Mouse (Mus musculus) left cerebral cortex, adult 18-20 months (tissue): ENCODE measurements at regions not wholly inside any gene's neighbourhood (a gene's known extent, or its start where the extent isn't known, plus 50 kb on each side); places are given as distances from the start of the nearest gene placed in this dataset.
A peak's percentile ranks its signal among the peaks of the same experiment; 100 is the strongest.

Source experiments
- DNase-seq, 2 experiments: peaks; one replicate each; pipeline ENCODE4 v3.0.0; 2021 to 2022; ENCODE audit warnings: low spot score in 2 of 2, mixed read lengths in 1 of 2

GRCm38 (mm10) chr3:45523281-45523680, 145.1 kb downstream of the Pcdh10 start:
- no peak for DNase-seq

- DNase-seq, result no peak
These were observed 168.9 kb downstream of the Pcdh10 start for GRCm38 (mm10) chr3:45547091-45547490.

- peak; percentile 78 to 82 for DNase-seq
These were observed 177.5 kb downstream of the Pcdh10 start for GRCm38 (mm10) chr3:45555736-45556135.

- no peak for DNase-seq
These were observed 194.8 kb downstream of the Pcdh10 start for GRCm38 (mm10) chr3:45572995-45573394.

- no peak for DNase-seq
These were observed 198.8 kb downstream of the Pcdh10 start for GRCm38 (mm10) chr3:45577035-45577434.

- DNase-seq, result no peak
These were observed 215.4 kb downstream of the Pcdh10 start for GRCm38 (mm10) chr3:45593561-45593960.

GRCm38 (mm10) chr3:45602278-45602677, 224.1 kb downstream of the Pcdh10 start:
- DNase-seq, result no peak

- DNase-seq, result no peak
These were observed 225.0 kb downstream of the Pcdh10 start for GRCm38 (mm10) chr3:45603151-45603550.

GRCm38 (mm10) chr3:45620729-45621128, 242.5 kb downstream of the Pcdh10 start:
- no peak for DNase-seq

GRCm38 (mm10) chr3:45645856-45646450, 267.8 kb downstream of the Pcdh10 start:
- peak in 1 of 2 experiments; percentile 4 for DNase-seq

- DNase-seq, result no peak
These were observed 271.2 kb downstream of the Pcdh10 start for GRCm38 (mm10) chr3:45649361-45649760.

GRCm38 (mm10) chr3:45657023-45657422, 278.8 kb downstream of the Pcdh10 start:
- DNase-seq, result no peak

GRCm38 (mm10) chr3:45658093-45658776, 280.0 kb downstream of the Pcdh10 start:
- no peak for DNase-seq

GRCm38 (mm10) chr3:45659052-45659451, 280.9 kb downstream of the Pcdh10 start:
- no peak for DNase-seq

- DNase-seq, result no peak
These were observed 292.2 kb downstream of the Pcdh10 start for GRCm38 (mm10) chr3:45670434-45670833.

GRCm38 (mm10) chr3:45677672-45678071, 299.5 kb downstream of the Pcdh10 start:
- no peak for DNase-seq

- no peak for DNase-seq
These were observed 303.2 kb downstream of the Pcdh10 start for GRCm38 (mm10) chr3:45681410-45681809.

GRCm38 (mm10) chr3:45707891-45708290, 329.7 kb downstream of the Pcdh10 start:
- DNase-seq, result no peak
